Mouse (Mus musculus): ENCODE measurements around the gene Tnp2.

Gene Tnp2

GRCm38 (mm10) chr16:10768821-10769220 lies 19.6 kb downstream of the Tnp2 start:
- DNase-seq (ENCODE audit: low spot score) = peak; percentile 51

- no peak for DNase-seq (ENCODE audit: low spot score)
Measured at GRCm38 (mm10) chr16:10767158-10767557, 21.3 kb downstream of the Tnp2 start.

GRCm38 (mm10) chr16:10764323-10764722 lies 24.1 kb downstream of the Tnp2 start:
- DNase-seq (ENCODE audit: low spot score) = no peak

- no peak for DNase-seq (ENCODE audit: low spot score)
Measured at GRCm38 (mm10) chr16:10763540-10764264, 24.8 kb downstream of the Tnp2 start.

GRCm38 (mm10) chr16:10762569-10763180 lies 25.8 kb downstream of the Tnp2 start:
- DNase-seq (ENCODE audit: low spot score) = no peak

GRCm38 (mm10) chr16:10761182-10761581 lies 27.3 kb downstream of the Tnp2 start:
- DNase-seq (ENCODE audit: low spot score) = no peak

GRCm38 (mm10) chr16:10756168-10756567 lies 32.3 kb downstream of the Tnp2 start:
- DNase-seq (ENCODE audit: low spot score) = no peak

GRCm38 (mm10) chr16:10754521-10755296 lies 33.8 kb downstream of the Tnp2 start:
- peak; percentile 43 for DNase-seq (ENCODE audit: low spot score)

GRCm38 (mm10) chr16:10749824-10750223 lies 38.6 kb downstream of the Tnp2 start:
- DNase-seq (ENCODE audit: low spot score) = no peak

GRCm38 (mm10) chr16:10749226-10749625 lies 39.2 kb downstream of the Tnp2 start:
- DNase-seq (ENCODE audit: low spot score) = no peak

- DNase-seq (ENCODE audit: low spot score) = no peak
Measured at GRCm38 (mm10) chr16:10741082-10741481, 47.4 kb downstream of the Tnp2 start.

- no peak for DNase-seq (ENCODE audit: low spot score)
Measured at GRCm38 (mm10) chr16:10739854-10740398, 48.5 kb downstream of the Tnp2 start.

GRCm38 (mm10) chr16:10738866-10739265 lies 49.6 kb downstream of the Tnp2 start:
- no peak for DNase-seq (ENCODE audit: low spot score)

All from ovary, adult 18-20 months (tissue).